Mouse (Mus musculus) lung, postnatal 0 days (tissue): ENCODE data around the gene Fbxo39. TPM values are rescaled to one million over a fixed set of nuclear protein-coding genes. Genes with fewer than 3 reads are reported as not detected.

ENCODE experiments used
- ATAC-seq: fragments of 200-750 bp; cut with Nextera tagmentation; 2 replicates; pipeline ENCODE4 v1.8.0; 2017; ENCODE audit warnings: moderate library complexity
- DNase-seq: peaks from one replicate; pipeline ENCODE4 v3.0.0-alpha.2; 2016; ENCODE audit warnings: low spot score
- H3K27ac ChIP-seq: fragments of 300-500 bp; sonication (generic); 2 replicates; pipeline ENCODE4 v1.5.1; 2014; ENCODE audit warnings: antibody characterized with exemption, mild to moderate bottlenecking, low read length, mixed read lengths
- H3K27me3 ChIP-seq: fragments of 300-500 bp; sonication (generic); replicated peaks from 2 replicates; pipeline ENCODE4 v1.6.1; 2014; ENCODE audit warnings: low read length, mixed read lengths; ENCODE audit not compliant: insufficient read depth
- H3K36me3 ChIP-seq: fragments of 300-500 bp; sonication (generic); 2 replicates; pipeline ENCODE4 v1.6.1; 2014; ENCODE audit warnings: low read length, mixed read lengths; ENCODE audit not compliant: insufficient read depth
- H3K4me1 ChIP-seq: fragments of 300-500 bp; sonication (generic); 2 replicates; pipeline ENCODE4 v1.6.1; 2014; ENCODE audit warnings: antibody characterized with exemption, low read depth, low read length, mixed read lengths; ENCODE audit not compliant: insufficient read depth
- H3K4me2 ChIP-seq: fragments of 300-500 bp; sonication (generic); replicated peaks from 2 replicates; pipeline ENCODE4 v1.6.1; 2014; ENCODE audit warnings: low read depth, mild to moderate bottlenecking, low read length, moderate library complexity, mixed read lengths
- H3K4me3 ChIP-seq: fragments of 300-500 bp; sonication (generic); 2 replicates; pipeline ENCODE4 v1.5.1; 2014; ENCODE audit warnings: low read depth, low read length
- H3K9ac ChIP-seq: fragments of 300-500 bp; sonication (generic); replicated peaks from 2 replicates; pipeline ENCODE4 v1.6.1; 2014; ENCODE audit warnings: low read depth, mild to moderate bottlenecking
- H3K9me3 ChIP-seq: fragments of 300-500 bp; sonication (generic); 2 replicates; pipeline ENCODE4 v1.6.1; 2016; ENCODE audit warnings: low read length, mixed read lengths
- CTCF ChIP-seq: IDR thresholded peaks from 2 replicates; pipeline ENCODE4 v1.5.1; 2016; ENCODE audit warnings: antibody characterized with exemption, mild to moderate bottlenecking
- EP300 ChIP-seq: IDR thresholded peaks from 2 replicates; pipeline ENCODE4 v1.6.1; 2016; ENCODE audit warnings: antibody characterized with exemption, mild to moderate bottlenecking, control low read depth
- WGBS: fragments of 180-500 bp; shearing (Covaris S2); extraction: QIAGEN DNeasy Blood & Tissue Kit; methylation state at CpG from one replicate; pipeline ENCODE4 v1.1.7; 2014; 5-methylcytosine and 5-hydroxymethylcytosine counted together
- polyA plus RNA-seq: library from polyadenylated mRNA; unstranded; fragments of >200 nt; fragmentation: Nextera tagmentation; extraction: Ambion mirVana; gene quantifications from 2 replicates; pipeline ENCODE4 v1.2.1, GENCODE M21; 2015

The Fbxo39 gene
- polyA plus RNA-seq, 1 experiment from 2014 or later, result not detected

DNA sequence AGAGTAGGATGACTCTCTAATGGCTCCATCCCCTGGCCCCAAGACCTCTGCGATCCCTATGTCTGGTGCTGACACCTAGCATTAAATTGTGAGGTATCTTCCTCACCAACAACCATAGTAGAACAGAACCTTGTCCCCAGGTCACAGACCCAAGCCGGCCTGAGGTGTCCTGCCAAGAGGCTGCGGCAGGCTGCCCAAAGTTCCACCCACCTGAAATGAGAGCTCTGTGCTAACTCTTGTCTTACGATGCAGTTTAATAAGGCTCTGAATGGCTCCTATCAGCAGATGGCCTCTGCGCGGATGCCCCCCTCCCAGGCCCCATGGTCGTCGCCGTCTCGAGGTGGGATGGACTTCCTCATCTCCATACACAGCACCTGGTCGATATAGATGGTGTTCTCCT, 30.2 kb downstream of the Fbxo39 start:
- no peak overlapping the region for H3K27ac ChIP-seq
- H3K27me3 ChIP-seq, result no peaks in the 10 kb centered on the region
- H3K4me3 ChIP-seq, result no peak overlapping the region
- ATAC-seq (no peak), DNase-seq (no peak)
- no peak overlapping the region for H3K4me2 ChIP-seq
- H3K9me3 ChIP-seq, result no peaks in the 10 kb centered on the region
- TF ChIP-seq CTCF, result no peak
- no peak for TF ChIP-seq EP300
- H3K36me3 ChIP-seq, result no peaks in the 10 kb centered on the region
- WGBS, result 88% methylated on average over 11 of the region's 11 CpGs
- no peak overlapping the region for H3K9ac ChIP-seq
- peaks cover 3% of the 10 kb centered on the region; the same call in 1 of the 2 replicates for H3K4me1 ChIP-seq

DNA sequence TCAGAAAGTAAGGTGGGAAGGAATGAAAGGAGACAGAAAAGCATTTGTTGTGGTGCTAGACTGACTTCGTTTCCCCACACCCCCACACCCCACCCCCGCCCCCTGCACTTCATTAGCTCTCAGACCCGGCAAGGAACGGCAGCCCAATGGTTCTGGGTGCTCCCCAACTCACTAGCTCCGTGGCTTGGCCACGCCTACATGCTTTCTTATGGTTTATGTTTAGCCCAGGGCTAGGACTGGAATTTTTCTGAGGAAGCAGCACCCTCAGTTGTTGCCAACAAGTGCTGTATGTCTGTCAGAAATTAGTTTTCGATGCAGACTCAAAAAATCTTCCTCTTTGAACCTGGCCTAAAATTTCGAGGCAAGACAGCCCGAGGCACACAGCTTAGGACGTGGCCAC, 34.3 kb downstream of the Fbxo39 start:
- Histone ChIP-seq H3K27me3 (no peaks in the 10 kb centered on the region), H3K9me3 (no peaks in the 10 kb centered on the region), H3K36me3 (no peaks in the 10 kb centered on the region), H3K4me3 (no peak overlapping the region), H3K27ac (no peak overlapping the region), H3K4me2 (no peak overlapping the region), H3K4me1 (peaks cover 3% of the 10 kb centered on the region; the same call in 1 of the 2 replicates), H3K9ac (no peak overlapping the region)
- DNase-seq (no peak), ATAC-seq (no peak)
- no peak for TF ChIP-seq EP300
- TF ChIP-seq CTCF, result no peak
- WGBS, result 32% methylated on average over 10 of the region's 10 CpGs

DNA sequence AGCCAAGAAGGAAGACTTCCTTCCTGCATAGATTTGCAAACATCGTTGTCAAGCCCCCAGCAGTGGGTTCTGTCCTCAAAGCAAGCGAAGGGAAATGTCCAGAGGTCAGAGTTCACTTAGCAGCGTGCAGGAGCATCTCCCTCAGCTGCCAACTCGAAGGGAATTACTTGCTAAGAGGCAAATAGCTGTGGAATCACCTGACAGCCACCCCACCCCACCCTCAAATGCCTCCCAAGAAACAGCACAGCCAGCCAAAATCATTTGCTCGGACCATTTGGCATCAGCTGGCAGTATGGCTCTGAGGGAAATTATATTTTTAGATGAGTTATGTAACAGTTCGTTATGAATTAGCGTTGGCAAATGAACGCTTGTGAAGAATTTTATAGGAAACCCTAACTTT, 34.8 kb downstream of the Fbxo39 start:
- H3K4me1 ChIP-seq, result peaks cover 3% of the 10 kb centered on the region; the same call in 1 of the 2 replicates
- no peak overlapping the region for H3K4me3 ChIP-seq
- no peak overlapping the region for H3K4me2 ChIP-seq
- no peak for ATAC-seq
- no peaks in the 10 kb centered on the region for H3K27me3 ChIP-seq
- H3K9me3 ChIP-seq, result no peaks in the 10 kb centered on the region
- peak; percentile 46 for DNase-seq
- WGBS, result 29% methylated on average over 8 of the region's 8 CpGs
- H3K36me3 ChIP-seq, result no peaks in the 10 kb centered on the region
- no peak overlapping the region for H3K9ac ChIP-seq
- TF ChIP-seq CTCF (no peak), EP300 (no peak)
- no peak overlapping the region for H3K27ac ChIP-seq

DNA sequence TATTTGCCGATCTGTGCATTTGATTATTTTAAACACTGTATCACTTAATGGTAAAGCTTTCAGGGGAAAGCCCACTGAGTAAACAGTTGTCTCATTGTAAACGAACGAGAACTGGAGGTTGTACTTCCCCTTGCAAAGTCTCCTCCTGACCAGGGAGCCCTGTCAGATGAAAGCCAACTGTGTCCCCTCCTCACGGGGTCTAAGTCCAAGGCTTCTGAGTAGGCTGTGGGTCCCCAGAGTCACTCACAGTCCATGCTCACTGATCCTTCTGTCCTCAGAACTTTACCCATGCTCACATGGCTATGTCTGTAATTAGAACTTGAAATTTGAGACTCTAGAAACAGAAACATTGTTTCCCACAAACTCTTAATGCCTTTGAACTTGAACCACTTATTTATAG, 35.4 kb downstream of the Fbxo39 start:
- Histone ChIP-seq H3K4me2 (no peak overlapping the region), H3K9me3 (no peaks in the 10 kb centered on the region), H3K27me3 (no peaks in the 10 kb centered on the region), H3K4me3 (no peak overlapping the region), H3K36me3 (no peaks in the 10 kb centered on the region), H3K4me1 (peaks cover 3% of the 10 kb centered on the region; the same call in 1 of the 2 replicates), H3K27ac (no peak overlapping the region), H3K9ac (no peak overlapping the region)
- DNase-seq (no peak), ATAC-seq (no peak)
- WGBS, result 25% methylated on average over 4 of the region's 4 CpGs
- TF ChIP-seq EP300, result no peak
- TF ChIP-seq CTCF, result no peak

GRCm38 (mm10) chr11:72352272-72352671, 38.0 kb downstream of the Fbxo39 start:
- peaks cover 3% of the 10 kb centered on the region; the same call in 1 of the 2 replicates for H3K4me1 ChIP-seq
- 72% methylated on average over 1 of the region's 1 CpGs for WGBS
- no peak for ATAC-seq
- H3K4me3 ChIP-seq, result no peak overlapping the region
- no peaks in the 10 kb centered on the region for H3K27me3 ChIP-seq
- no peak overlapping the region for H3K27ac ChIP-seq
- H3K4me2 ChIP-seq, result no peak overlapping the region
- no peak for TF ChIP-seq EP300
- no peak for TF ChIP-seq CTCF
- no peaks in the 10 kb centered on the region for H3K36me3 ChIP-seq
- no peak for DNase-seq
- H3K9me3 ChIP-seq, result no peaks in the 10 kb centered on the region
- no peak overlapping the region for H3K9ac ChIP-seq

DNA sequence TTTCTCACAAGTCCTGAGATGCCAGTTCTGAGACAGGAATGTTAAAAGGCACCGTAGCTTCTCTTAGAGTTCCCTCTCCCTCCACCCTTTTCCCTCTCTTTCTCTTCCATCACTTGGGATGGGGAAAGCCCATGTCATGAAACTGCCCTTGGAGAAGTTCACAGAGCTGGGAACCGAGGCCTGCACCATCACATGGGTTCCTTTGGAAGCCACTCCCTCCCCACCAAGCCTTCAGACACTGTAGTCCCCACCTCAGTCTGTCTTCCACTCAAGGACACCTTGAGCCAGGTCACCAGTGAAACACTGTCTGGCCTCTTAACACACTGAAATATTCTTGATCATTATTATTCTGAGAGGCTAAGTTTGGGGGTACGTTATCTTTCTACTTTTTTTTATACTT, 38.9 kb downstream of the Fbxo39 start:
- TF ChIP-seq CTCF (no peak), EP300 (no peak)
- 74% methylated on average over 3 of the region's 3 CpGs for WGBS
- no peak for ATAC-seq

More for the DNA sequence above, 38.9 kb downstream of the Fbxo39 start:
- Histone ChIP-seq H3K4me1 (peaks cover 3% of the 10 kb centered on the region; the same call in 1 of the 2 replicates), H3K4me2 (no peak overlapping the region), H3K9me3 (no peaks in the 10 kb centered on the region), H3K27ac (no peak overlapping the region), H3K4me3 (no peak overlapping the region), H3K9ac (no peak overlapping the region), H3K36me3 (no peaks in the 10 kb centered on the region), H3K27me3 (no peaks in the 10 kb centered on the region)
- DNase-seq, result no peak
